Mouse (Mus musculus) embryonic fibroblast, embryonic 13.5 days (primary cell): ENCODE measurements at regions not wholly inside any gene's neighbourhood (a gene's known extent, or its start where the extent isn't known, plus 50 kb on each side); places are given as distances from the start of the nearest gene placed in this dataset.

Experiments used
- CTCF ChIP-seq: IDR thresholded peaks from 2 replicates; pipeline ENCODE4 v1.5.1; 2011; ENCODE audit warnings: mild to moderate bottlenecking, control low read depth, low read length, moderate library complexity, borderline replicate concordance; ENCODE audit not compliant: insufficient read depth
- POLR2A ChIP-seq: IDR thresholded peaks from 2 replicates; pipeline ENCODE4 v1.6.1; 2011; ENCODE audit warnings: low read depth, mild to moderate bottlenecking, control low read depth, low read length, moderate library complexity

- no peak for TF ChIP-seq CTCF
- no peak for TF ChIP-seq POLR2A
These were observed 288.4 kb downstream of the Btg1 start for GRCm38 (mm10) chr10:96905098-96905809.
